Mouse (Mus musculus) liver, embryonic 14.5 days (tissue): ENCODE results near the gene Sgo2b. TPM values are rescaled to one million over a fixed set of nuclear protein-coding genes. Genes with fewer than 3 reads are reported as not detected.
"Not testable (repeated sequence)": the region's sequence is repeated elsewhere in the genome, so short reads cannot be mapped to it uniquely, and the experiment has no call there.

Experiments used
- ATAC-seq: fragments of 200-750 bp; cut with Nextera tagmentation; 2 replicates; pipeline ENCODE4 v1.8.0; 2017; ENCODE audit warnings: moderate number of reproducible peaks, mild to moderate bottlenecking, moderate library complexity; ENCODE audit not compliant: insufficient read depth
- DNase-seq, 3 experiments: peaks; one replicate each; pipeline ENCODE4 v3.0.0-alpha.2; 2012 to 2013; ENCODE audit warnings: low read depth in 3 of 3, low spot score in 3 of 3
- H3K27ac ChIP-seq: fragments of 300-500 bp; sonication (generic); 2 replicates; pipeline ENCODE4 v1.5.1; 2014; ENCODE audit warnings: moderate library complexity, mild to moderate bottlenecking, control low read depth, inconsistent platforms
- H3K27me3 ChIP-seq: fragments of 300-500 bp; sonication (generic); 2 replicates; pipeline ENCODE4 v1.6.1; 2014; ENCODE audit warnings: mild to moderate bottlenecking, low read length, moderate library complexity; ENCODE audit not compliant: control insufficient read depth, insufficient read depth
- H3K36me3 ChIP-seq: fragments of 300-500 bp; sonication (generic); replicated peaks from 2 replicates; pipeline ENCODE4 v1.6.1; 2014; ENCODE audit warnings: low read depth; ENCODE audit not compliant: control insufficient read depth, insufficient read depth
- H3K4me1 ChIP-seq, 2 experiments: fragments of 200-500 bp in 1 of 2; fragments of 300-500 bp in 1 of 2; sonication (generic) in 1 of 2; replicated peaks; 2 replicates each; pipeline ENCODE4 v1.6.1; 2012 to 2014; ENCODE audit warnings: antibody characterized with exemption in 1 of 2, inconsistent platforms in 1 of 2, low read length in 1 of 2; ENCODE audit not compliant: control insufficient read depth in 2 of 2, insufficient read depth in 2 of 2
- H3K4me2 ChIP-seq: fragments of 300-500 bp; sonication (generic); 2 replicates; pipeline ENCODE4 v1.6.1; 2014; ENCODE audit warnings: low read depth, mild to moderate bottlenecking, control low read depth, moderate library complexity
- H3K4me3 ChIP-seq, 2 experiments: fragments of 200-500 bp in 1 of 2; fragments of 300-500 bp in 1 of 2; sonication (generic) in 1 of 2; 2 replicates each; pipeline ENCODE4 v1.5.1; 2012 to 2014; ENCODE audit warnings: low read depth in 2 of 2, low read length in 2 of 2, mild to moderate bottlenecking in 2 of 2, control low read depth in 1 of 2, inconsistent platforms in 1 of 2, moderate library complexity in 1 of 2; ENCODE audit not compliant: insufficient read depth in 1 of 2
- H3K9ac ChIP-seq: fragments of 300-500 bp; sonication (generic); replicated peaks from 2 replicates; pipeline ENCODE4 v1.6.1; 2014; ENCODE audit warnings: mild to moderate bottlenecking, control low read depth, moderate library complexity
- H3K9me3 ChIP-seq: fragments of 300-500 bp; sonication (generic); 2 replicates; pipeline ENCODE4 v1.6.1; 2016; ENCODE audit warnings: low read length, mixed read lengths; ENCODE audit not compliant: control insufficient read depth
- CTCF ChIP-seq: IDR thresholded peaks from 2 replicates; pipeline ENCODE4 v1.5.1; 2016; ENCODE audit warnings: antibody characterized with exemption, low read depth, control low read depth
- EP300 ChIP-seq: IDR thresholded peaks from 2 replicates; pipeline ENCODE4 v1.6.1; 2016; ENCODE audit warnings: antibody characterized with exemption, low read depth
- WGBS: fragments of 180-500 bp; shearing (Covaris S2); extraction: QIAGEN DNeasy Blood & Tissue Kit; methylation state at CpG from one replicate; pipeline ENCODE4 v1.1.7; 2014; ENCODE audit not compliant: insufficient replicate concordance; 5-methylcytosine and 5-hydroxymethylcytosine counted together
- polyA plus RNA-seq, 2 experiments: library from polyadenylated mRNA; depleted of rRNA in 1 of 2; stranded (reverse) in 1 of 2; unstranded in 1 of 2; fragments of >200 nt; fragmentation: Nextera tagmentation in 1 of 2; extraction: Ambion mirVana in 1 of 2; gene quantifications; 2 replicates each; pipeline versions ENCODE4 v1.2.1 to v1.2.3; 2012 to 2014

The Sgo2b gene
- not detected in 2 replicates for polyA plus RNA-seq (2012; rRNA removed)
- not detected in 2 replicates for polyA plus RNA-seq (2014; fragmentation: Nextera tagmentation; extraction: Ambion mirVana)

DNA sequence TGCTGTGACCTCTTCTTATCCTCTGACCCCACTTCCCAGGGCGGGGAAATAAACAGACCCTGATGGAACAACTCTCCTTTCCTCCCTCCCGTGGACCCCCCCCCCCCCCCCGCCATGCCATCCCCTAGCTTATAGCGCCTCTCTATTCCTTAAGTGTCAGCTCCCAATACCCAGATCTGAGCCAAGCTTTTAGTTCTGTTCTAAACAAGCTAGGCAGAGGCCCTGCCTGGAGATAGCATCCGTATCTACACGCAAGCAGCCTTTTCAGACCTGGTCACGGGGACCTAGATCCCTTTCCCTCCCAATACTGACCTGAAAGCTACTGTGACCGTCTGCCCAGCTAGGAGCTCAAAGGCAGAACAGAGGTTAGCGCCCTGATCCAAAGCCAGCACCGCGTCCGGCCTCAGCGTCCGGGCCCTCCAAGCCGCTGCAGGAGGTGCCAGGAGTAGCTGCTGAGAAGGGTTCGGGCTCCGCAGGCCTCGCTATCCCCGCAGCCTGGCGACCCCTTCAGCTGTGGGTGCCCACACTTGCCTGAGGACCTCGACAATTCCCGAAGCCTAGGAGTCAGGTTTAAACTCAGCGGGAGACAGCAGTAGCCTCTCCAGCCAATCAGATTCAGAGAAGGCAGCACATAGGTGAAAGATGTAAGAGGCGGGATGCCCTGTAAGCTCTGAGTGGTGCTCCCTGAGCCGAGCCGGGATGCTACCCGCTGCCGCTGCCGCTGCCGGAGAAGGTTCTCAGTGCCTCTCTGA lies at the start of gene Sgo2b:
Gene Sgo2b (minus strand): TSS at position 623 of the 752 bp plus-strand sequence.
- Histone ChIP-seq H3K36me3 (no peaks in the 10 kb centered on the region), H3K9me3 (no peaks in the 10 kb centered on the region), H3K4me3 (no peak within 1 kb of the TSS), H3K27ac (no peak within 1 kb of the TSS), H3K4me1 (no peaks in the 10 kb centered on the region), H3K9ac (no peak within 1 kb of the TSS), H3K4me2 (no peak within 1 kb of the TSS), H3K27me3 (no peaks in the 10 kb centered on the region)
- ATAC-seq, result no peak
- DNase-seq, result no peak
- 10% methylated on average over 28 of the region's 30 CpGs for WGBS
- TF ChIP-seq EP300, result no peak
- TF ChIP-seq CTCF, result no peak

DNA sequence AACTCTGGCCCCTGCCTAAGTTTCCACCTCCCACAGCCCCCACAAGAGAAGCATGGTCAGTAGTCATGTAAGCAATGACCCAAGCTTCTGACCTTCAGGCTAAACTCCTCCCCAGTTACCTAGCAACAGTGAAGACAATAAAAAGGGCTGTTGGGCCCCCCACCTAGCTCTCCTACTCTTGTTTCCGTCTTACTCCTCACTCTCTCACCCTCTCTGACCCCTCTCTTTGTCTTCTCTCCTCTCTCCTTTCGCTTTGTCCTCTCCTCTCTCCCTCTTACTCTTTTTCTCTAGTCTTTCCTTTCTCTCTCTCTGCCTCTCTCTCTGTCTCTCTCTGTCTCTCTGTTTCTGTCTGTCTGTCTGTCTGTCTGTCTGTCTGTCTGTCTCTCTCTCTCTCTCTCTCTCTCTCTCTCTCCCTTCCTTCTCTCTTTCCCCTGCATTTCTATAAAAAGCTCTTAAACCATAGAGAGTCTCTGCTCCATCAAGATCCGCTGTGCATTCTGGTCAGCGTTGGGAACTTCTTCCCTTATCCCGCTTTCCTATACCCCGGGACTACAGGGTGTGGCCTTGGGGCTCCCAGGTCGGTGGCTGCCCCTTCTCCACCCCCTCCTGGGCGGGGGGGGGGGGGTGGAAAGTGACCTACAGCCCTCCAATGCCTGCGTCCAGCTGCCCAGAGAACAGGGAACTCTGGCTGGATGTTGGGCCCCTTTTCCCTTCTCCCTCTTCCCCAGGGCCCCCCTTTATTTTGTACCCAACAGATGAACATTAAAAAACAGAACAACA lies 18.8 kb upstream of the Sgo2b start:
- H3K36me3 ChIP-seq, H3K9ac ChIP-seq, DNase-seq, H3K9me3 ChIP-seq, H3K27ac ChIP-seq, H3K4me3 ChIP-seq, H3K4me2 ChIP-seq, H3K4me1 ChIP-seq, ATAC-seq, H3K27me3 ChIP-seq: not testable (repeated sequence)
- 27% methylated on average over 9 of the region's 9 CpGs for WGBS

DNA sequence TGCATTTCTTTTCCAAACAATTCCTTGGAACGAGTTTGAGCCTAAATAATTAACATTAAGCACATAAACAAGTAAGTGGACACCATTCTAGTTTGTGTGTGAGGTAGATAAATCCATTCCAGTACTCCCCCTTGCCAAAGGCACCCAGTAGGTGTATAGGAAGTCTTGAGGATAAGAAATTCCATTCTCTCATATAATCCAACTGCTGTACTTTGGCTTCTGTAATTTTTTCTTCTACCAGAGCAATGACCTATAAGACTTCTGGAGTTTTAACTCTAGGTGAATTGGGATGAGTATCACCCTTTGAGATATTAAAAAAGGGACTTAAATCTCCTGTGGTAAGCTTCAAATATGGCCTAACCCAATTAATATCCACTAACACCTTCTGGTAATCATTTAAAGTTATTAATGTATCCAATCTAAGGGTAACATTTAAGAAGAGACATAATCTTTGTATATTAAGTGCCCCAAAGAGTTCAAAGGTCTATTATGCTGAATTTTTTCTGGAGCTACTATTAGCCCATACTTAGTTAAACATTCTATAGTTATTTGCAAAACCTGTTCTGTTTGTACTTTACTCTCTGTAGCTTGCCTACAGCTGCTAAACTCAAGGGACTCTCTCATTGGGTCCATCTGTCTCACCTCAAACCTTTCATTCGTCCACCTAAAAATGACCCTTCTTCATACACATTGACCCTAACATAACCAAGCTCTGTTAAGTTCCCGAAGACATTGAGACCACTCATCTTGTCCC lies 9.2 kb upstream of the Sgo2b start:
- TF ChIP-seq CTCF, result no peak
- TF ChIP-seq EP300, result no peak
- Histone ChIP-seq H3K27ac (no peak overlapping the region), H3K9ac (no peak overlapping the region), H3K27me3 (no peaks in the 10 kb centered on the region), H3K9me3 (no peaks in the 10 kb centered on the region), H3K36me3 (no peaks in the 10 kb centered on the region), H3K4me3 (no peak overlapping the region), H3K4me1 (no peaks in the 10 kb centered on the region), H3K4me2 (no peak overlapping the region)
- 49% methylated on average over 3 of the region's 3 CpGs for WGBS
- ATAC-seq, result no peak
- no peak for DNase-seq

DNA sequence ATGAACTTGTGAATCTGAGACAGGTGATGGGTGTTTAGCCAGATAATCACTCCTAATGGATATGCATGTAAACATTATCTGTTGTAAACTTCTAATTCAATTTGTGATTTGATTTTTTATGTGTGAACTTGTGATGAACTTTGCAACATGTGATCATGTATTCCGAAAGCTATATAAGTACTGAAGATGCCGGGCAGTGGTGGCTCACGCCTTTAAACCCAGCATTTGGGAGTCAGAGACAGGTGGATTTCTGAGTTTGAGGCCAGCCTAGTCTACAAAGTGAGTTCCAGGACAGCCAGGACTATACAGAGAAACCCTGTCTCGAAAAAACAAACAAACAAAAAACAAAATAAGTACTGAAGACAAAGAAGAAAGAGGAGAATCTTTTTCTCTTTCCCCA lies 1.8 kb upstream of the Sgo2b start:
- H3K4me3 ChIP-seq, H3K27me3 ChIP-seq, ATAC-seq, H3K9ac ChIP-seq, H3K4me1 ChIP-seq, H3K9me3 ChIP-seq, H3K27ac ChIP-seq, H3K4me2 ChIP-seq, DNase-seq, H3K36me3 ChIP-seq: not testable (repeated sequence)
- 52% methylated on average over 4 of the region's 4 CpGs for WGBS

- H3K4me1 ChIP-seq, result no peaks in the 10 kb centered on the region
- WGBS, result 69% methylated on average over 7 of the region's 7 CpGs
- H3K36me3 ChIP-seq, result no peaks in the 10 kb centered on the region
- no peak overlapping the region for H3K4me3 ChIP-seq
- no peaks in the 10 kb centered on the region for H3K9me3 ChIP-seq
- ATAC-seq (no peak), DNase-seq (no peak)
- H3K4me2 ChIP-seq, result no peak overlapping the region
- TF ChIP-seq EP300 (no peak), CTCF (no peak)
- no peak overlapping the region for H3K9ac ChIP-seq
- no peaks in the 10 kb centered on the region for H3K27me3 ChIP-seq
- no peak overlapping the region for H3K27ac ChIP-seq
Observed at GRCm38 (mm10) chr8:63933171-63933570, 18.9 kb downstream of the Sgo2b start.
